In genomic region chr6:99934394-99934793, GRCm38 (mm10) we compare ENCODE assay signal across 11 mouse cellular contexts.
A peak's percentile ranks its signal among the peaks of the same experiment; 100 is the strongest.
DNase-seq lines count a peak whose midpoint lies in the region; ATAC-seq and TF ChIP-seq lines count a peak whose summit lies in the region.
"Had no signal": no experiment of that assay in that cellular context is flagged by ENCODE, and none has a peak within 500 bp of the region (broad histone marks: within the 10 kb centered on the region; RNA-seq: fewer than 3 reads in every experiment).

No protein-coding gene starts in this region.

- 66% methylated on average over 5 of the region's 5 CpGs for WGBS in embryonic facial prominence, embryonic 14.5 days
- 88% methylated on average over 5 of the region's 5 CpGs for WGBS in embryonic facial prominence, embryonic 10.5 days
- WGBS in heart, embryonic 15.5 days = 26% methylated on average over 5 of the region's 5 CpGs
- WGBS in lung, adult 2 months = 18% methylated on average over 5 of the region's 5 CpGs

- no peak overlapping the region for H3K27ac ChIP-seq in embryonic facial prominence, embryonic 14.5 days (replicated peaks; ENCODE audit: low read depth, low read length)
- no peak overlapping the region for H3K27ac ChIP-seq in embryonic facial prominence, embryonic 10.5 days (replicated peaks)
- H3K27ac ChIP-seq in heart, embryonic 15.5 days = peak overlapping the region; percentile 80
- no peak overlapping the region for H3K27ac ChIP-seq in left cerebral cortex, adult 2 months
- H3K27ac ChIP-seq: heart, adult 2 months; liver, embryonic 12.5 days had no signal

- no peak overlapping the region for H3K4me2 ChIP-seq in embryonic facial prominence, embryonic 14.5 days (ENCODE audit: low read depth, low read length)
- H3K4me2 ChIP-seq in heart, embryonic 15.5 days = peak overlapping the region; percentile 29
- H3K4me2 ChIP-seq: liver, embryonic 12.5 days had no signal

- TF ChIP-seq CTCF in lung, adult 2 months (IDR thresholded peaks at IDR 0.05; ENCODE audit: insufficient read depth, low read length) = no peak
- TF ChIP-seq CTCF in left cerebral cortex, adult 2 months (IDR thresholded peaks at IDR 0.05) = no peak

- intact Hi-C loops in left cerebral cortex, adult 2 months (cut with DNase I) = no loop called here

- H3K4me1 ChIP-seq in embryonic facial prominence, embryonic 14.5 days (ENCODE audit: control insufficient read depth, insufficient read depth, low read length) = peaks cover 13% of the 10 kb centered on the region
- peaks cover 14% of the 10 kb centered on the region for H3K4me1 ChIP-seq in embryonic facial prominence, embryonic 10.5 days
- H3K4me1 ChIP-seq in heart, embryonic 15.5 days (replicated peaks) = peaks cover 51% of the 10 kb centered on the region
- H3K4me1 ChIP-seq in lung, adult 2 months (ENCODE audit: control insufficient read depth, insufficient read depth, low read length) = peaks cover 21% of the 10 kb centered on the region
- H3K4me1 ChIP-seq: liver, embryonic 12.5 days had no signal

- no peaks in the 10 kb centered on the region for H3K36me3 ChIP-seq in embryonic facial prominence, embryonic 14.5 days (ENCODE audit: control insufficient read depth, insufficient read depth, low read length)
- H3K36me3 ChIP-seq in embryonic facial prominence, embryonic 10.5 days (replicated peaks) = no peaks in the 10 kb centered on the region
- H3K36me3 ChIP-seq in heart, embryonic 15.5 days = no peaks in the 10 kb centered on the region
- H3K36me3 ChIP-seq: liver, embryonic 12.5 days had no signal

- DNase-seq in embryonic facial prominence, embryonic 14.5 days (ENCODE audit: low spot score) = no peak
- DNase-seq in embryonic facial prominence, embryonic 10.5 days (ENCODE audit: low spot score) = no peak
- peak; percentile 61 for DNase-seq in 3T3-L1 (ENCODE audit: low read depth, low spot score)
- DNase-seq in lung, adult 2 months = peak; percentile 45
- DNase-seq in spleen, postnatal 36 days (ENCODE audit: low spot score in 2 of 2) = no peak
- no peak for DNase-seq in cerebellum, adult 11-12 months
- DNase-seq in left cerebral cortex, adult 2 months (ENCODE audit: extremely low spot score in 1 of 2, low spot score in 2 of 2) = no peak
- DNase-seq: adrenal gland, postnatal 36 days had no signal

- ATAC-seq in embryonic facial prominence, embryonic 14.5 days (ENCODE audit: low read depth) = peak; percentile 44
- ATAC-seq in heart, embryonic 15.5 days (replicated peaks; ENCODE audit: insufficient number of reproducible peaks, insufficient read depth, low FRiP score, low read depth) = peak; percentile 83
- ATAC-seq: liver, embryonic 12.5 days had no signal

- H3K9ac ChIP-seq in embryonic facial prominence, embryonic 14.5 days (ENCODE audit: low read depth, low read length) = no peak overlapping the region
- H3K9ac ChIP-seq in heart, embryonic 15.5 days = no peak overlapping the region
- H3K9ac ChIP-seq: liver, embryonic 12.5 days had no signal

- no peak overlapping the region for H3K4me3 ChIP-seq in embryonic facial prominence, embryonic 14.5 days (ENCODE audit: low read depth, low read length)
- H3K4me3 ChIP-seq in embryonic facial prominence, embryonic 10.5 days = no peak overlapping the region
- H3K4me3 ChIP-seq in heart, embryonic 15.5 days = no peak overlapping the region; the same call in 1 of the 2 replicates
- H3K4me3 ChIP-seq in lung, adult 2 months (replicated peaks; ENCODE audit: extremely low read depth, low read depth, low read length) = no peak overlapping the region
- H3K4me3 ChIP-seq in left cerebral cortex, adult 2 months = no peak overlapping the region
- H3K4me3 ChIP-seq: heart, adult 2 months; liver, embryonic 12.5 days had no signal

- H3K9me3 ChIP-seq in embryonic facial prominence, embryonic 14.5 days (ENCODE audit: control insufficient read depth, low read length) = no peaks in the 10 kb centered on the region
- H3K9me3 ChIP-seq in embryonic facial prominence, embryonic 10.5 days = no peaks in the 10 kb centered on the region
- H3K9me3 ChIP-seq in heart, embryonic 15.5 days (replicated peaks) = no peaks in the 10 kb centered on the region
- H3K9me3 ChIP-seq: liver, embryonic 12.5 days had no signal

- no peak for TF ChIP-seq POLR2A in lung, adult 2 months (IDR thresholded peaks at IDR 0.05; ENCODE audit: borderline replicate concordance, extremely low read depth, low read depth, low read length)

- no peaks in the 10 kb centered on the region for H3K27me3 ChIP-seq in embryonic facial prominence, embryonic 14.5 days (replicated peaks; ENCODE audit: control insufficient read depth, insufficient read depth, low read length)
- H3K27me3 ChIP-seq in embryonic facial prominence, embryonic 10.5 days (replicated peaks; ENCODE audit: low read depth, poor library complexity, severe bottlenecking) = peaks cover 28% of the 10 kb centered on the region; the same call in 1 of the 2 replicates
- peaks cover 8% of the 10 kb centered on the region; the same call in 1 of the 2 replicates for H3K27me3 ChIP-seq in heart, embryonic 15.5 days
- H3K27me3 ChIP-seq: liver, embryonic 12.5 days had no signal

Comparison
In these comparisons a context has a peak if more than half of its experiments do, and no peak if none do; other contexts are left out.
1. DNase-seq: peak in 3T3-L1 (single experiment) and lung, adult 2 months (single experiment); none in embryonic facial prominence, embryonic 14.5 days (single experiment), embryonic facial prominence, embryonic 10.5 days (single experiment), spleen, postnatal 36 days (0 of 2), cerebellum, adult 11-12 months (single experiment) and left cerebral cortex, adult 2 months (0 of 2).